Mouse (Mus musculus) forebrain, embryonic 11.5 days (tissue): Measurements from ENCODE around the gene Susd4. TPM values are rescaled to one million over a fixed set of nuclear protein-coding genes. Genes with fewer than 3 reads are reported as not detected.

Experiments used
- ATAC-seq: fragments of 200-750 bp; cut with Nextera tagmentation; replicated peaks from 2 replicates; pipeline ENCODE4 v1.8.0; 2017; ENCODE audit warnings: moderate TSS enrichment; ENCODE audit not compliant: low FRiP score
- DNase-seq: peaks from one replicate; pipeline ENCODE4 v3.0.0-alpha.2; 2017; ENCODE audit warnings: low spot score
- H3K27ac ChIP-seq: fragments of 300-500 bp; sonication (generic); 2 replicates; pipeline ENCODE4 v1.5.1; 2014; ENCODE audit warnings: low read depth, low read length
- H3K27me3 ChIP-seq: fragments of 300-500 bp; sonication (generic); 2 replicates; pipeline ENCODE4 v1.6.1; 2014; ENCODE audit warnings: mild to moderate bottlenecking, low read length, mixed read lengths; ENCODE audit not compliant: control insufficient read depth, insufficient read depth
- H3K36me3 ChIP-seq: fragments of 300-500 bp; sonication (generic); 2 replicates; pipeline ENCODE4 v1.6.1; 2014; ENCODE audit warnings: mild to moderate bottlenecking, low read length, moderate library complexity, mixed read lengths; ENCODE audit not compliant: control insufficient read depth, insufficient read depth
- H3K4me1 ChIP-seq: fragments of 300-500 bp; sonication (generic); replicated peaks from 2 replicates; pipeline ENCODE4 v1.6.1; 2014; ENCODE audit warnings: low read length, mixed read lengths; ENCODE audit not compliant: control insufficient read depth, insufficient read depth
- H3K4me2 ChIP-seq: fragments of 300-500 bp; sonication (generic); 2 replicates; pipeline ENCODE4 v1.6.1; 2014; ENCODE audit warnings: low read depth, mild to moderate bottlenecking, low read length, moderate library complexity, mixed read lengths; ENCODE audit not compliant: severe bottlenecking
- H3K4me3 ChIP-seq: fragments of 300-500 bp; sonication (generic); 2 replicates; pipeline ENCODE4 v1.5.1; 2014; ENCODE audit warnings: low read depth, low read length
- H3K9ac ChIP-seq: fragments of 300-500 bp; sonication (generic); 2 replicates; pipeline ENCODE4 v1.6.1; 2014; ENCODE audit warnings: low read length
- H3K9me3 ChIP-seq: fragments of 300-500 bp; sonication (generic); 2 replicates; pipeline ENCODE4 v1.6.1; 2016; ENCODE audit warnings: low read length, mixed read lengths; ENCODE audit not compliant: control insufficient read depth
- WGBS: fragments of 180-500 bp; shearing (Covaris S2); extraction: QIAGEN DNeasy Blood & Tissue Kit; methylation state at CpG from one replicate; pipeline ENCODE4 v1.1.7; 2014; 5-methylcytosine and 5-hydroxymethylcytosine counted together
- polyA plus RNA-seq: library from polyadenylated mRNA; unstranded; fragments of >200 nt; fragmentation: Nextera tagmentation; extraction: Ambion mirVana; gene quantifications from 2 replicates; pipeline ENCODE4 v1.2.1, GENCODE M21; 2014

The Susd4 gene
- polyA plus RNA-seq, 1 experiment from 2014 or later = 14.4 TPM

DNA sequence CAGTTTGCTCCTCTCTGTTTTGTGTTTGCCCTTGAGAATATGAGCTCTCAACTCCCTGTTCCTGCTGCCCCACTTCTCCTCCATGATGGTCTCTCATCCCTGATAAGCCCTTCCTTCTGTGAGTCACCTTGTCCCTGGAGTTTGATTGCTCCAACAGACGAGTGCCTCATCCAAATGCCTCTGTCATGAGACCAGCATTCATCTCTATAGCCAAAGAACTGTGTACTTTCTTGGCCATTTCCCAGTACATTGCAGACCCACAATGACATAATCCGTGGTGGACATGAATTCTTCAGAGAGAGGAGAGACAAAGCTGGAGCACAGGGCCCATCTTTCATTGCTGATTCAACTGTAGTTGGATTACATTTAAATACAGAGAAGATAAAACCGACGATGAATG lies 115.1 kb downstream of the Susd4 start:
- WGBS = 89% methylated on average over 4 of the region's 4 CpGs
- Histone ChIP-seq H3K9me3 (no peaks in the 10 kb centered on the region), H3K4me2 (no peak overlapping the region), H3K4me3 (no peak overlapping the region), H3K27me3 (no peaks in the 10 kb centered on the region), H3K36me3 (no peaks in the 10 kb centered on the region), H3K9ac (no peak overlapping the region), H3K27ac (no peak overlapping the region), H3K4me1 (no peaks in the 10 kb centered on the region)
- DNase-seq = no peak
- no peak for ATAC-seq

DNA sequence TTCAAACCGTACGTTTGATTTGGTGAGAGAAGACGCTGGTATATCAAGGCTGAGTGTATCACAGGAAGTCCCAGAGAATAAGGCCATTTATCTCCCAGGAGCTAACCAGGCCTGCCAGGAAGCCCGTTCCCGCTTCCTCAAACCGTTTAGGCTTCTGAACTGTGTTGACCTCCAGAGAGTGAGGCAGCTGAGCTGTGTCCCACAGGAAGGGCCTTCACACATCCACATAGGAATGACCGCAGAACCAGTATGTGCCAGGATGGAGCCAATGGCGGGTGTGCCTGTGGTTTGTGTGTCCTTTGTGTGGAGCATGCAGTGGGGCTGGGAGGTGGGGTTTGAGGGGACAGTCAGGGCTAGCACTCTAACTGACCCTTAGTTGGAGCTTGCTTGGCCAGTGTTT lies 117.6 kb downstream of the Susd4 start:
- Histone ChIP-seq H3K9ac (no peak overlapping the region), H3K27ac (no peak overlapping the region), H3K27me3 (no peaks in the 10 kb centered on the region), H3K4me3 (no peak overlapping the region), H3K36me3 (no peaks in the 10 kb centered on the region), H3K4me1 (no peaks in the 10 kb centered on the region), H3K4me2 (no peak overlapping the region), H3K9me3 (no peaks in the 10 kb centered on the region)
- DNase-seq (no peak), ATAC-seq (no peak)
- 83% methylated on average over 8 of the region's 8 CpGs for WGBS

DNA sequence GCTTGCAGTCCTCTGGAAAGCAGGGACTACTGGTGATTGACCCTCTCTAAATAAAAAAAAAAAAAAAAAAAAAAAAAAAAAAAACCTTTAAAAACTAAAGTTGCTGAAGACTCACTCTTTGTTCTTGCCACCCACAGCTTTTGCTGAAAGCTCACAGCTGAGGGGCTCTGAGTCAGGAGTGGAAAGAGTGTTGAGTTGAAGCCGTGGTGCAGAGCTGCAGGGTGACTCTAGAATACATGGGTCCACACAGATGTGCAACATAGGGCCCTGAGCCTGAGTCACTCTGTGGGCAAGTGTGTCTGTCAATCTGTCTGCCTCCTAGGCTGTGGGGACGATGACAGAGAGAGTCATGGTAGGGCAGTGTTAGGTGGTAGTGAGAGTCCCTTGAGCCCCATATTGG lies 119.0 kb downstream of the Susd4 start:
- no peak for ATAC-seq
- no peak overlapping the region for H3K4me3 ChIP-seq
- no peaks in the 10 kb centered on the region for H3K36me3 ChIP-seq
- H3K4me2 ChIP-seq = no peak overlapping the region
- no peaks in the 10 kb centered on the region for H3K27me3 ChIP-seq
- no peak overlapping the region for H3K9ac ChIP-seq
- no peak for DNase-seq
- H3K27ac ChIP-seq = no peak overlapping the region
- H3K9me3 ChIP-seq = no peaks in the 10 kb centered on the region
- H3K4me1 ChIP-seq = no peaks in the 10 kb centered on the region
- WGBS = 76% methylated on average over 2 of the region's 2 CpGs

DNA sequence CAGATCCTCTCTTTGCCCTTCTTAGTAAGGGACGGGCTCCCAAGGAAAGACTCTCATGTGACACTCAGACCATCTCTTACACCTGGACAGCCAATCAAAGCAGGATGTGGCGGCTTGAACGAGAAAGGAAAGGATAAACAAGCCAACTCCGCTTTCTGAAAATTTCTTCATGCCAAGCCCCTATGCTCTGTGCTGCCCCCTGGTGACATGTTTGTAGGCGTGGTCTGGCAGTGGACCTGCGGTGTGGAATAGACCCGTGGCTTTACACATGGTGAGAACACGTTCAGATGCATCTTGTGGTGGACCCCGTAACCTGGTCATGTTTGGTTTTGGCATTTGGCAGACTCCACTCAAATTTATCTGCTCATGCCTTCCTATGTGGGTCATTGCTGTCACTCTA lies 132.0 kb downstream of the Susd4 start:
- Histone ChIP-seq H3K9ac (no peak overlapping the region), H3K4me1 (no peaks in the 10 kb centered on the region), H3K9me3 (no peaks in the 10 kb centered on the region), H3K4me2 (no peak overlapping the region), H3K36me3 (no peaks in the 10 kb centered on the region), H3K27me3 (no peaks in the 10 kb centered on the region), H3K27ac (no peak overlapping the region), H3K4me3 (no peak overlapping the region)
- ATAC-seq = no peak
- DNase-seq = peak; percentile 68
- WGBS = 68% methylated on average over 9 of the region's 9 CpGs

DNA sequence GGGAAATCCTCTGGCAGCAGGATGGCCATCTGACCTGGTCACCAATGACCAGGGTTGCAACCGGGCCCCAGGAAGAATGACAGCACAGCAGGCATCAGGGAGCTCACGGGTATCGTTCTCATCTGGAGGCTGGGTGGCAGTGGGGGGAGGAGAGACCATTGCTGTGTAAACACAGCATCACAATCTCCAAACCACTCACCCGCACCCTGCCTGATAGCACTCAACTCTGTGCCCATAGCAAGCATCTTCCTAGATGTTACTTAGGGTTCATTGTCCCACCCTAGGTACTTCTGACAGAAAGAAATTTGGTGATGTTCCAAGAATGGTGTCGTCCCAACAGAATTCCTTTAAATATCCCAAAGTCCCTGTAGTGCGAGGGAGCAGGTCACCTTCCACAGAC lies 133.4 kb downstream of the Susd4 start:
- no peak for ATAC-seq
- DNase-seq = no peak
- Histone ChIP-seq H3K27ac (no peak overlapping the region), H3K9ac (no peak overlapping the region), H3K27me3 (no peaks in the 10 kb centered on the region), H3K4me3 (no peak overlapping the region), H3K4me1 (no peaks in the 10 kb centered on the region), H3K9me3 (no peaks in the 10 kb centered on the region), H3K4me2 (no peak overlapping the region), H3K36me3 (no peaks in the 10 kb centered on the region)
- WGBS = 74% methylated on average over 6 of the region's 6 CpGs

DNA sequence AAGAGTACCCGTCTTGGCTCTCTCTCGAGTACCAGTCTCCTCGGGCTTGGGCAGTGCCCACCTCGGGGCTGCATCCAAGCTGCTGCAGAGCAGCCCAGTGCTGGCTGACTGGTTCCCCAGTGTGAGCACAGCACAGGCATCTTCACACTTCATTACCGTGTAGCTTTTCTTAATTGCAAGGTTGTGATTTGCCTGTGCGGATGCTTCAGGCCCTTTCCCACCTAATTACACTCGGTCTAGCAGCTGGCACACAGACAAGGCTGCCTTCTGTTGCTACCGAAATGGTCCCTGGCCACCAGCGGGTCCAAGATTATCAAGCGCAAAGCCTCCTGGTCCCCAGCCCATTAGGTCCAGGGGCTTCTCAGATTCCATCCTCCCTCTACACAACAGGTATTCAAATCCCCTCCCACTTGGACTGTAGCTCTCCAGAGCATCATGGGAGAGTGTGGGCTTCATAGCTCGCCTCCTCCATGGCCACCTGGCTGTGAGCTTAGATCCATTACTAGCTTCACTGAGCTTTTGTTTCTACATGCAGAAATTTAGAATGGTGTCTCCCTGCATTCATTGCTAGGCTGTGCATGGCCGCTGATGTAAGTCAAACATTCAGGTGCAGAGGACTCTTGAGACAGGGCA lies 134.0 kb downstream of the Susd4 start:
- Histone ChIP-seq H3K4me3 (no peak overlapping the region), H3K4me1 (no peaks in the 10 kb centered on the region), H3K9me3 (no peaks in the 10 kb centered on the region), H3K27me3 (no peaks in the 10 kb centered on the region), H3K9ac (no peak overlapping the region), H3K36me3 (no peaks in the 10 kb centered on the region), H3K27ac (no peak overlapping the region), H3K4me2 (no peak overlapping the region)
- WGBS = 76% methylated on average over 12 of the region's 12 CpGs
- peak; percentile 53 for DNase-seq
- peak; percentile 39; the same call in 1 of the 2 replicates for ATAC-seq

DNA sequence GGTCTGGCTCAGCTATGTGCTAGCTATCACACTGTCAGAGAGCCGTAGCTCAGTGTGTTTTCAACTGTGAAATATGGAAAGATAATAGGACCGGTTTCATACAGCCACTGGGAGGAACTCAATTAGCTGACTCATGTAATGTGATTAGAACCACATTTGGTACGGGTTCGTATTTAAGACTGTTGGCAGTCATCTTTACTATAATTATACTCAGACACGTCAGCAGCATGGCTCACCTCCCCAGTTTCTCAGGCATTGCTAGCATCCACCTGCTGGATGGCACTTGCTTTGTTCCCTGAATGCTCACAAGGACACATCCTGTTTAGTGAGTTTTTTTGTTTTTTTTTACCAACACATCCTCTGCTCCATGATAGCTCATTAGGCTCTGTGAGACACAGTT lies 138.4 kb downstream of the Susd4 start:
- no peak for ATAC-seq
- no peak for DNase-seq
- no peaks in the 10 kb centered on the region for H3K9me3 ChIP-seq
- H3K4me2 ChIP-seq = no peak overlapping the region
- no peaks in the 10 kb centered on the region for H3K27me3 ChIP-seq
- no peak overlapping the region for H3K9ac ChIP-seq
- no peak overlapping the region for H3K27ac ChIP-seq
- 64% methylated on average over 5 of the region's 5 CpGs for WGBS
- no peaks in the 10 kb centered on the region for H3K36me3 ChIP-seq
- H3K4me3 ChIP-seq = no peak overlapping the region
- H3K4me1 ChIP-seq = no peaks in the 10 kb centered on the region

DNA sequence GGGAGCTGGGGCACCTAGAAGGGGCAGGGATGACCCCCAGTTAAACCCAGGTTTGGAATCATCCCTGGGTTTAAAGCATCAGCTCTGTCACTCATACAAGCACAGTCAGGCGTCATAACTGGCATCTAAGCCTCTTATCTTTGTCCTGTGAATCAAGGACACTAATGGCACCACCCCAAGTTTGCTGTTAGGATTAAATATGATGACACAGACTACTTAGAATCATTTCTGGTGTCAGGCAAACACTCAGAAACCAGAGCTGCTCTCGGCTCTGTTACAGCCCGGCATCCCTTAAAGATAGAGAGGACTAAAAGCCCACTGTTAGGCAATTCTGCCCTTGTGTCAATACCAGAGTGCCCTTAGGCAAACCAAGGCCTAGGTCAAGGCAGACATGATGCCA lies 139.2 kb downstream of the Susd4 start:
- no peak for DNase-seq
- H3K27ac ChIP-seq = no peak overlapping the region
- H3K36me3 ChIP-seq = no peaks in the 10 kb centered on the region
- no peak for ATAC-seq
- H3K4me2 ChIP-seq = no peak overlapping the region
- no peak overlapping the region for H3K9ac ChIP-seq
- H3K4me3 ChIP-seq = no peak overlapping the region
- 86% methylated on average over 3 of the region's 3 CpGs for WGBS
- no peaks in the 10 kb centered on the region for H3K27me3 ChIP-seq
- no peaks in the 10 kb centered on the region for H3K4me1 ChIP-seq
- no peaks in the 10 kb centered on the region for H3K9me3 ChIP-seq

DNA sequence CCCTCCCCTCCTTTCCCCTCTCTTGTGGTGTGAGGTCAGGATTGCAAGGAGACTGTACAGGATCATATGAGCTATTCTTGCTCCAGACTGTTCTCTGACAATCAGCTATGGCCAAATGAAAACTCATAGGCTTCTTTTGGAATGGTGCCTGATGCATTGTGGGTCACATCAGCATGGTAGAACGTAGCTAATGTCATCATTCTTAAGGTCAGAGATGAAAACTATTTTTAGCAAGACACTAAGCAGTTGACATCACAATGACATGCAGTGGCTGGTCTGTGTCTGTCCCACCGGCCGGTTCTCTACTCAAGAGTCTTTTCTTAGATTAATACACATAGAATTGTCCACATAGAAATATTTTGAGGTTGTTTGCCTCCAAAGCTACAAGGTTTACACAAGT lies 142.0 kb downstream of the Susd4 start:
- Histone ChIP-seq H3K9ac (no peak overlapping the region), H3K27me3 (no peaks in the 10 kb centered on the region), H3K36me3 (no peaks in the 10 kb centered on the region), H3K27ac (no peak overlapping the region), H3K4me1 (0 out of 2 replicates have a peak, but pooled peaks cover 3% of the 10 kb centered on the region), H3K4me3 (no peak overlapping the region), H3K9me3 (no peaks in the 10 kb centered on the region), H3K4me2 (no peak overlapping the region)
- WGBS = 87% methylated on average over 3 of the region's 3 CpGs
- no peak for DNase-seq
- ATAC-seq = no peak
